Mouse (Mus musculus): ENCODE data around the gene Itpr2. TPM values are rescaled to one million over a fixed set of nuclear protein-coding genes. Genes with fewer than 3 reads are reported as not detected.

Gene Itpr2
- polyA plus RNA-seq, 1 experiment from 2014 or later, result 32.4 TPM

DNA sequence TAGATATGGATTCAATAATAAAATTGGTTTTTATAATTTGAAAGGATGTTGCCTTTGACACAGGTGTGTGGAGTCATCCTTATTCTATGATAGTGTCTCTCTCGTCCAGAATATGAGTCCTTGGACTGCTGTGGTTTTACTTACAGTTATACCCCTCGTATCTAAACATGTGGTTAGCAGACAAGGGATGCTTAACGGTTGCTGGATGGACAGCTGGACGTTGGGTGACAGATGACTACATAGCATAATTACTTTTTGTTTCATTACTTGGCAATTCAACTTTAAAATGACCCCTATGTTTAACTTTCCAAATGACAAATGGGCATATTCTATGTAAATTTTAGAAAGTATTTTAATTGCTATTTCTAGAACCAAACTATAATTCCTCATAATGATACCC is 297.6 kb downstream of the Itpr2 start:
- H3K27ac ChIP-seq (ENCODE audit: poor library complexity, severe bottlenecking), result no peak overlapping the region
- peaks cover 2% of the 10 kb centered on the region; the same call in 1 of the 2 replicates for H3K4me1 ChIP-seq (replicated peaks)
- H3K4me3 ChIP-seq, result no peak overlapping the region
- H3K9me3 ChIP-seq (replicated peaks), result no peaks in the 10 kb centered on the region
- H3K4me2 ChIP-seq, result no peak overlapping the region
- no peaks in the 10 kb centered on the region for H3K27me3 ChIP-seq (replicated peaks)
- H3K36me3 ChIP-seq, result peaks cover 5% of the 10 kb centered on the region; the same call in 1 of the 2 replicates
- 68% methylated on average over 4 of the region's 4 CpGs for WGBS
- no peak for ATAC-seq (ENCODE audit: insufficient number of reproducible peaks, low FRiP score)
- no peak overlapping the region for H3K9ac ChIP-seq

- no peak overlapping the region for H3K9ac ChIP-seq
- H3K27ac ChIP-seq (ENCODE audit: poor library complexity, severe bottlenecking), result no peak overlapping the region
- WGBS, result 89% methylated on average over 7 of the region's 7 CpGs
- H3K9me3 ChIP-seq (replicated peaks), result peaks cover 8% of the 10 kb centered on the region
- H3K36me3 ChIP-seq, result peaks cover 27% of the 10 kb centered on the region
- no peaks in the 10 kb centered on the region for H3K27me3 ChIP-seq (replicated peaks)
- ATAC-seq (ENCODE audit: insufficient number of reproducible peaks, low FRiP score), result no peak
- H3K4me1 ChIP-seq (replicated peaks), result no peaks in the 10 kb centered on the region
- no peak overlapping the region for H3K4me3 ChIP-seq
- no peak overlapping the region for H3K4me2 ChIP-seq
These were observed 304.1 kb downstream of the Itpr2 start for GRCm38 (mm10) chr6:146197868-146198379.

GRCm38 (mm10) chr6:146196701-146197100 is 305.3 kb downstream of the Itpr2 start:
- no peak overlapping the region for H3K27ac ChIP-seq (ENCODE audit: poor library complexity, severe bottlenecking)
- H3K4me3 ChIP-seq, result no peak overlapping the region
- peaks cover 33% of the 10 kb centered on the region for H3K36me3 ChIP-seq
- no peak overlapping the region for H3K9ac ChIP-seq
- no peaks in the 10 kb centered on the region for H3K27me3 ChIP-seq (replicated peaks)
- no peaks in the 10 kb centered on the region for H3K4me1 ChIP-seq (replicated peaks)
- H3K9me3 ChIP-seq (replicated peaks), result peaks cover 8% of the 10 kb centered on the region
- WGBS, result 71% methylated on average over 1 of the region's 1 CpGs
- no peak for ATAC-seq (ENCODE audit: insufficient number of reproducible peaks, low FRiP score)
- no peak overlapping the region for H3K4me2 ChIP-seq

DNA sequence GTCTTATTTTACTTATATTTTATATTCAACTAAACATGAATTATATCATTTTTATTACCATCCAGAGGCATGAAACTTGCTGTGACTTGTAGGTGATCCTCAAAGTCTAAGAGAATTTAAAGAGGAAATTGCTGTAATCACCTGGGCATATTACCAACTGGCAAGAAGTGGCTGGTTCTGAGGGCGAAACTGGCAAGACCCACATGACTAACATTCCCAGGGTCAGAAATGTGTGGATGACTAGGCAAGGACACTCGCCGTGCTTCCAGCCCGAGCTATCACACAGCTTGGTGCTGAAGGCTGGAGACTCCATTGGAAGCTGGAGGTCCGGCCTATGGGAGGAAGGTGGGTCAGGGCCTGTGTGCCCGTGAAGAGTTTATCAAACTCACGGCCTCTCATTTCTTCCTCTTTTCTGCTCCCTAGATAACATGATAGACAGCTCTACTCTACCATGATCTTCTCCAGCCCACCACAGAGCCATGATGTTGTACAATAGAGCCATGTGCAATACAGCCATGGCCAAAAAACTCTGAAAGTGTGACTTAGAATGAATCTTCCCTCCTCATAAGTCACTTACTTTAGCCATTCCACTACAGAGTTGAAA is 306.1 kb downstream of the Itpr2 start:
- 76% methylated on average over 7 of the region's 7 CpGs for WGBS
- ATAC-seq (ENCODE audit: insufficient number of reproducible peaks, low FRiP score), result no peak
- Histone ChIP-seq H3K36me3 (peaks cover 33% of the 10 kb centered on the region), H3K27me3 (replicated peaks) (no peaks in the 10 kb centered on the region), H3K4me3 (no peak overlapping the region), H3K4me1 (replicated peaks) (no peaks in the 10 kb centered on the region), H3K9me3 (replicated peaks) (peaks cover 8% of the 10 kb centered on the region), H3K27ac (ENCODE audit: poor library complexity, severe bottlenecking) (no peak overlapping the region), H3K4me2 (no peak overlapping the region), H3K9ac (no peak overlapping the region)

DNA sequence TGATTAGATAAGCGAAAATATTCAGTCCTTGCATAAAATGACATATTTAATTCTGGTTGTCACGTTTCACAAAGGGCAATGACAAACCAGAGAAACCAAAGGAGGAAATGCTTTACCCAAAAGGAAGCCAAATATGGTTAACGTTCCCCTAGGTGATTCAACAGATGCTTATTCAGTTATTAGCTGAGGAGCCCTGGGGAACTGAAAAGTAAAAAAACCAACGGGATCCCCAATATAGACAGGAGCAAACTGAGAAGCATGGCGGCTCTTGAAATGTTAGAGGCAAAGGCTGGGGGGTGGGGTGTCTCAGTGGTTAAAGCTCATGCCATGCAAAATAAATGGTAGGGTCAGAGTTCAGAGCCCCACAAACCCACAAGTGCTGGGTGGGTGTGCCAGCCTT is 310.1 kb downstream of the Itpr2 start:
- no peaks in the 10 kb centered on the region for H3K27me3 ChIP-seq (replicated peaks)
- no peak overlapping the region for H3K27ac ChIP-seq (ENCODE audit: poor library complexity, severe bottlenecking)
- no peak overlapping the region for H3K4me2 ChIP-seq
- 78% methylated on average over 5 of the region's 5 CpGs for WGBS
- H3K9ac ChIP-seq, result no peak overlapping the region
- H3K9me3 ChIP-seq (replicated peaks), result peaks cover 4% of the 10 kb centered on the region
- H3K4me1 ChIP-seq (replicated peaks), result no peaks in the 10 kb centered on the region
- H3K4me3 ChIP-seq, result no peak overlapping the region
- ATAC-seq (ENCODE audit: insufficient number of reproducible peaks, low FRiP score), result no peak
- H3K36me3 ChIP-seq, result peaks cover 38% of the 10 kb centered on the region

DNA sequence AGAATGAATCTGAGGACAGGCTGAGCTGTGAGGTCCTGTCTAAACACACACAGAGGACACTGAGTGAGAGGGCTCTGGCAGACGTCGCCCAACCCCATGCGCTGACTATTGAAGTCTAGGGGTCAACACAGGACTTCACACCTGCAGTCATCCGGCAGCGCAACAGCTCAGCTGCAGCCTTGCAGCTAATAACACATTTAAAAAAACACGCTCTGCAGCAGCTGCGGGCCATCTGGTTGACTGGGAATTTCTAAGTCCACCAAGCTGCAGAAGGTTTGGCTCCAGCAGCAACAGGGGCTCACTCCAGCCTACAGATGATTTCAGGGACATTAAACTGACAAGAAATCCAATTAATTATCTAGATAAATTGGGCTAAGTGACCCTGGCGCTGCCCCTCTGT is 312.0 kb downstream of the Itpr2 start:
- H3K4me1 ChIP-seq (replicated peaks), result no peaks in the 10 kb centered on the region
- no peak overlapping the region for H3K4me2 ChIP-seq
- 76% methylated on average over 8 of the region's 8 CpGs for WGBS
- H3K4me3 ChIP-seq, result no peak overlapping the region
- no peak for ATAC-seq (ENCODE audit: insufficient number of reproducible peaks, low FRiP score)
- H3K9ac ChIP-seq, result no peak overlapping the region
- H3K36me3 ChIP-seq, result peaks cover 47% of the 10 kb centered on the region
- H3K27me3 ChIP-seq (replicated peaks), result no peaks in the 10 kb centered on the region
- H3K9me3 ChIP-seq (replicated peaks), result peaks cover 4% of the 10 kb centered on the region
- H3K27ac ChIP-seq (ENCODE audit: poor library complexity, severe bottlenecking), result no peak overlapping the region

DNA sequence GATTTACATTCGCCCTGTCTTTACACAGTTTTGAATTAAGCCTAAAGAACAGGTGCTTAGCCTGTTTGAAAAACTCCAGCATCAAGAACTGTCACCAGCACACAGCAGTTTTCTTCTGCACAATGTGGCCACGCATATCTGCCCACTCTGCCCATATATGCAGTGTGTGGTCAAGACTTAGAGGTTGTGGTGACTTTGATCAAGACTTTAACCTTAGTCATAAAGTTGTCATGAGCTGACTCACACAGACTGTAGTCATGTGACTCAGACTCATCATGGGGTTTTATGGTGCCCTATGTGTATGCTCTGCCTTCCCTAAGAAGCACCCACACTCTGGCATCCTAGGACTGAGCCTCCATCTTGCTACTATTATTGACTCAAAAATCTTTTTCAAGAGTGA is 316.5 kb downstream of the Itpr2 start:
- Histone ChIP-seq H3K4me2 (no peak overlapping the region), H3K27ac (ENCODE audit: poor library complexity, severe bottlenecking) (no peak overlapping the region), H3K9ac (no peak overlapping the region), H3K36me3 (peaks cover 32% of the 10 kb centered on the region), H3K4me1 (replicated peaks) (no peaks in the 10 kb centered on the region), H3K9me3 (replicated peaks) (no peaks in the 10 kb centered on the region), H3K4me3 (no peak overlapping the region), H3K27me3 (replicated peaks) (no peaks in the 10 kb centered on the region)
- WGBS, result 86% methylated on average over 2 of the region's 2 CpGs
- no peak for ATAC-seq (ENCODE audit: insufficient number of reproducible peaks, low FRiP score)

DNA sequence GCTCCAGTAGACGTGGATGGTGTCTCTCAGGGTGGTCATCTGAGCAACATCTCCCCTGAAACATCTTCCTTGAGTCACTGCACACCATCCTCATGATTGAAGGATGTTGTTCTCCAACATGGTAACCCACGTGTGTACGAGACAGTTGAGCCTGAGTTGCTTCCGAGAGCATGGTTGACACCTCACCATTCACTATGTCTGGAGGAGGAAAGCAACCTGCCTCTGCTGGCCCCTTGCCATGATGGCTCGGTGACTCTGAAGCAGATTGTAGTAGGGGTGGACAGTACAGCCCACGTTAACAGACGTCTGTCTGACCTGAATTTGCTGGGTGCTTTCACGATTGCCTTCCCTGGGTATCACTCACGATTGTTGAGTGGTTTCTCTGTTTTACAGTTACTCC is 317.3 kb downstream of the Itpr2 start:
- no peak for ATAC-seq (ENCODE audit: insufficient number of reproducible peaks, low FRiP score)
- H3K36me3 ChIP-seq, result peaks cover 30% of the 10 kb centered on the region

DNA sequence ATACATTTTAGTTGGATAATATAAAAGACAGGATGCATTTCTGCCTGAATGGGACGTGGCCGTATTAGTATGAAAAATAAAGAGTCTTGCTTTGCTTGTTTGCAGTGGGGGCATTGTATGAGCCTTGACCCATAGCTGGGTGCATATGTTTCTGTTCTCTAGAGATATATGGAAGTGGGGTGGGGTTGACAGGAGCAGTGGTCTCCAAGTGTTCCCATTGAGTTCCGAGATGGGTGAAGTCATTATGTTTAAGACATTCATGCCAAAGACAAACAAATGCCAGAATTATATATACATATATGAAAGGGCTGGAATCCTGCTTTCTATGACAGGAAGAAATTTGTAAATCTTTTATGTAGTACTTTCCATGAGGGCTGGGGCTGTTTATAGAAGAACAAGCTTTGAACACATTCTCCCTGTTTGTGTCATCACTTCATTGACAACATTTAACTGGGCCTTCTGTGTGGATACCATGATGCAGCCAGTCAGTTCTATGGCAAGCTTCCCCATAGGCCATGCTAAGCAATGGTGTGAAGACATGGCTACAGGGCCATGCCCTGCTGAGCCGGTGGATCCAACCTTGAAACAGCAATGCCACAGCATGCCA is 327.3 kb downstream of the Itpr2 start:
- no peak overlapping the region for H3K4me3 ChIP-seq
- no peak overlapping the region for H3K4me2 ChIP-seq
- H3K27ac ChIP-seq (ENCODE audit: poor library complexity, severe bottlenecking), result no peak overlapping the region
- H3K9ac ChIP-seq, result no peak overlapping the region
- H3K9me3 ChIP-seq (replicated peaks), result no peaks in the 10 kb centered on the region
- 89% methylated on average over 4 of the region's 4 CpGs for WGBS
- no peaks in the 10 kb centered on the region for H3K4me1 ChIP-seq (replicated peaks)
- no peaks in the 10 kb centered on the region for H3K27me3 ChIP-seq (replicated peaks)
- no peak for ATAC-seq (ENCODE audit: insufficient number of reproducible peaks, low FRiP score)
- peaks cover 14% of the 10 kb centered on the region for H3K36me3 ChIP-seq

More for the DNA sequence above, 317.3 kb downstream of the Itpr2 start:
- Histone ChIP-seq H3K27me3 (replicated peaks) (no peaks in the 10 kb centered on the region), H3K4me1 (replicated peaks) (no peaks in the 10 kb centered on the region), H3K4me3 (no peak overlapping the region), H3K9me3 (replicated peaks) (no peaks in the 10 kb centered on the region), H3K9ac (no peak overlapping the region), H3K27ac (ENCODE audit: poor library complexity, severe bottlenecking) (no peak overlapping the region), H3K4me2 (no peak overlapping the region)
- WGBS, result 77% methylated on average over 9 of the region's 9 CpGs

DNA sequence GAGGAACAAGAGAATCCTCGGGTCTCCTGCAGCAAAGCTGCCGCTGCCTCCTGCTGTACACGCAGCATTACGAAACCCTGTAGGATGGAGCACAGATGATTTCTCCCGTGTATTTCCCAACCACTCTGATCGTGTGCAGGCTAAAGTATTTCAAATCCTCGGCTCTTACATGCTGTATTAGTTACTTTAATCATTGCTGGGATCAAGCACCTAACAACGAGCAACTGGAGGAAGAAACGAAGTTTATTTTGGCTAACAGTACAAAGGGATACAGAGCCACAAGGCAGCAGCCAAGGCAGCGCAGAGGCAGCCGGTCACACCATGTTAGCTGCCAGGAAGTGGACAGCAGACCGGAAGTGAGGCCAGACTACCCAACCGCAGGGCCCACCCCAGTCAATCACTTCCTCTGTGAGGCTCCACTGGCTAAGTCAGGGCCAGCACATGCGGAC is 331.4 kb downstream of the Itpr2 start:
- no peak overlapping the region for H3K9ac ChIP-seq
- no peak overlapping the region for H3K4me3 ChIP-seq
- no peaks in the 10 kb centered on the region for H3K27me3 ChIP-seq (replicated peaks)
- no peaks in the 10 kb centered on the region for H3K9me3 ChIP-seq (replicated peaks)
- H3K27ac ChIP-seq (ENCODE audit: poor library complexity, severe bottlenecking), result no peak overlapping the region
- no peak for ATAC-seq (ENCODE audit: insufficient number of reproducible peaks, low FRiP score)
- WGBS, result 69% methylated on average over 14 of the region's 14 CpGs
- no peak overlapping the region for H3K4me2 ChIP-seq
- peaks cover 6% of the 10 kb centered on the region; the same call in 1 of the 2 replicates for H3K4me1 ChIP-seq (replicated peaks)
- H3K36me3 ChIP-seq, result peaks cover 23% of the 10 kb centered on the region

DNA sequence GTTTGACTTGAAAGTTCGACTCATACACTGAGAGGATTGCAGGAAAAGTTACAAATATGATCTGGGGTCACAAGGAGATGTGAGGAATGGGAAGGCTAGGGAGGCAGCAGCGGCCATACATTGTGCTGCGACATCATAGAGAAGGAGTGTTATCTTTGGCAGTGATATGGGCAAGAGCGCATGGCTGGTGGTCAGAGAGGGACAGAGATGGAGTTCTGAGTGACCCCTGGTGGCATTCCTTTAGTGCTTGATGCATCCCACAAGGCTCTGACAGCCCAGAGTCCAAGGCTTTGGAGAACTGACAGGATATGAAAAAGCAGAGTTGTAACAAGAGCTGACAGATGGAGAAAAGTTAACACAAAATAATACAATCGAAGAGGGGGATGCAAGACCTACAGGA is 334.8 kb downstream of the Itpr2 start:
- Histone ChIP-seq H3K27ac (ENCODE audit: poor library complexity, severe bottlenecking) (no peak overlapping the region), H3K4me3 (no peak overlapping the region), H3K27me3 (replicated peaks) (no peaks in the 10 kb centered on the region), H3K9ac (no peak overlapping the region), H3K36me3 (peaks cover 31% of the 10 kb centered on the region), H3K9me3 (replicated peaks) (no peaks in the 10 kb centered on the region), H3K4me2 (no peak overlapping the region), H3K4me1 (replicated peaks) (peaks cover 11% of the 10 kb centered on the region)
- WGBS, result 37% methylated on average over 5 of the region's 5 CpGs
- no peak for ATAC-seq (ENCODE audit: insufficient number of reproducible peaks, low FRiP score)

Data from heart, embryonic 12.5 days (tissue).